ENCODE assay signal across 10 mouse cellular contexts in genomic region chr15:95370720-95371395, GRCm38 (mm10).
DNase-seq lines count a peak whose midpoint lies in the region; ATAC-seq and TF ChIP-seq lines count a peak whose summit lies in the region.
"Had no signal": no experiment of that assay in that cellular context is flagged by ENCODE, and none has a peak within 500 bp of the region (broad histone marks: within the 10 kb centered on the region; RNA-seq: fewer than 3 reads in every experiment).

No protein-coding gene starts in this region.

- H3K4me3 ChIP-seq in myocyte = no peak overlapping the region
- no peak overlapping the region for H3K4me3 ChIP-seq in liver, embryonic 11.5 days (ENCODE audit: low read depth, low read length)
- H3K4me3 ChIP-seq in liver, postnatal 0 days (ENCODE audit: low read depth, low read length) = no peak overlapping the region
- H3K4me3 ChIP-seq: limb, embryonic 10.5 days; stomach, embryonic 15.5 days had no signal

- no peaks in the 10 kb centered on the region for H3K4me1 ChIP-seq in liver, embryonic 11.5 days (replicated peaks; ENCODE audit: control insufficient read depth, insufficient read depth, low read length)
- no peaks in the 10 kb centered on the region for H3K4me1 ChIP-seq in liver, postnatal 0 days (ENCODE audit: insufficient read depth)
- H3K4me1 ChIP-seq: stomach, embryonic 15.5 days had no signal

- H3K9ac ChIP-seq in liver, embryonic 11.5 days (ENCODE audit: low read depth, low read length) = no peak overlapping the region
- no peak overlapping the region for H3K9ac ChIP-seq in liver, postnatal 0 days (replicated peaks)
- H3K9ac ChIP-seq: stomach, embryonic 15.5 days had no signal

- no peaks in the 10 kb centered on the region for H3K9me3 ChIP-seq in liver, embryonic 11.5 days (ENCODE audit: control insufficient read depth, low read length)
- H3K9me3 ChIP-seq in liver, postnatal 0 days (ENCODE audit: low read length) = no peaks in the 10 kb centered on the region
- H3K9me3 ChIP-seq: limb, embryonic 10.5 days; stomach, embryonic 15.5 days had no signal

- WGBS in liver, embryonic 11.5 days = 73% methylated on average over 16 of the region's 16 CpGs
- WGBS in liver, postnatal 0 days (ENCODE audit: insufficient replicate concordance) = 71% methylated on average over 16 of the region's 16 CpGs

- H3K4me2 ChIP-seq in myocyte (ENCODE audit: low read depth) = peak overlapping the region; percentile 61
- H3K4me2 ChIP-seq in liver, embryonic 11.5 days = no peak overlapping the region
- no peak overlapping the region for H3K4me2 ChIP-seq in liver, postnatal 0 days (ENCODE audit: low read depth, low read length)
- H3K4me2 ChIP-seq: stomach, embryonic 15.5 days had no signal

- H3K36me3 ChIP-seq in myocyte (ENCODE audit: control insufficient read depth, insufficient read depth) = no peaks in the 10 kb centered on the region
- H3K36me3 ChIP-seq in liver, embryonic 11.5 days (ENCODE audit: control insufficient read depth, insufficient read depth, low read length) = no peaks in the 10 kb centered on the region
- H3K36me3 ChIP-seq in liver, postnatal 0 days (replicated peaks; ENCODE audit: insufficient read depth, low read length) = no peaks in the 10 kb centered on the region
- H3K36me3 ChIP-seq: limb, embryonic 10.5 days; stomach, embryonic 15.5 days had no signal

- H3K79me2 ChIP-seq in myocyte (ENCODE audit: control insufficient read depth, insufficient read depth) = no peaks in the 10 kb centered on the region

- no peak for TF ChIP-seq CTCF in liver, postnatal 0 days (IDR thresholded peaks at IDR 0.05; ENCODE audit: low read depth)

- DNase-seq in frontal cortex, postnatal 25 days (ENCODE audit: low spot score in 2 of 2) = no peak
- DNase-seq in adrenal gland, adult 18-20 months (ENCODE audit: low spot score in 2 of 2) = peak; percentile 43 to 58
- DNase-seq in cerebellum, postnatal 36 days = peak; percentile 51 to 53
- no peak for DNase-seq in liver, embryonic 11.5 days (ENCODE audit: low spot score)
- no peak for DNase-seq in liver, postnatal 0 days
- DNase-seq in T-cell, adult 2 months (ENCODE audit: low spot score) = no peak

- ATAC-seq in frontal cortex, adult (ENCODE audit: low TSS enrichment) = peak; percentile 88
- ATAC-seq in liver, embryonic 11.5 days (replicated peaks; ENCODE audit: low FRiP score) = no peak
- ATAC-seq in liver, postnatal 0 days = no peak

- TF ChIP-seq EP300 in liver, postnatal 0 days (IDR thresholded peaks at IDR 0.05; ENCODE audit: low read depth) = no peak

- no peak overlapping the region for H3K27ac ChIP-seq in liver, embryonic 11.5 days (ENCODE audit: low read depth, low read length)
- no peak overlapping the region for H3K27ac ChIP-seq in liver, postnatal 0 days (ENCODE audit: low read depth)
- H3K27ac ChIP-seq: limb, embryonic 10.5 days; stomach, embryonic 15.5 days had no signal

- H3K27me3 ChIP-seq in myocyte (ENCODE audit: control insufficient read depth, insufficient read depth, insufficient read length) = no peaks in the 10 kb centered on the region
- no peaks in the 10 kb centered on the region for H3K27me3 ChIP-seq in liver, embryonic 11.5 days (replicated peaks; ENCODE audit: control insufficient read depth, insufficient read depth, low read length)
- no peaks in the 10 kb centered on the region for H3K27me3 ChIP-seq in liver, postnatal 0 days (ENCODE audit: insufficient read depth, low read length)
- H3K27me3 ChIP-seq: stomach, embryonic 15.5 days had no signal

- H3ac ChIP-seq in myocyte (ENCODE audit: control insufficient read depth, insufficient read length) = no peak overlapping the region

- TF ChIP-seq POLR2A in myocyte (IDR thresholded peaks at IDR 0.05; ENCODE audit: insufficient read length, low read depth) = no peak

TF ChIP-seq in myocyte, 11 proteins besides CTCF, POLR2A, EP300 and RAD21:
- TF ChIP-seq TCF12 (IDR thresholded peaks at IDR 0.05; ENCODE audit: insufficient read depth, poor library complexity, severe bottlenecking) (no peak), MYOD1 (IDR thresholded peaks at IDR 0.05; ENCODE audit: control insufficient read depth in 1 of 3, insufficient read length in 2 of 3, low read depth in 2 of 3) (peak in 2 of 3 experiments; percentile 21 to 25), MAX (IDR thresholded peaks at IDR 0.05; ENCODE audit: low read depth) (no peak), SRF (IDR thresholded peaks at IDR 0.05; ENCODE audit: control insufficient read depth, insufficient read length, low read depth) (peak; percentile 60), TCF3 (IDR thresholded peaks at IDR 0.05; ENCODE audit: insufficient read length, low read depth) (no peak), REST (IDR thresholded peaks at IDR 0.05; ENCODE audit: insufficient read depth, insufficient read length) (no peak), E2F4 (IDR thresholded peaks at IDR 0.05; ENCODE audit: insufficient read depth) (no peak), MYOG (IDR thresholded peaks at IDR 0.05; ENCODE audit: control insufficient read depth in 1 of 3, insufficient read depth in 1 of 3, insufficient read length in 2 of 3, low read depth in 2 of 3) (peak in 1 of 3 experiments; percentile 13)

Comparison
In these comparisons a context has a peak if more than half of its experiments do, and no peak if none do; other contexts are left out.
1. DNase-seq: peak in adrenal gland, adult 18-20 months (2 of 2) and cerebellum, postnatal 36 days (2 of 2); none in frontal cortex, postnatal 25 days (0 of 2), liver, embryonic 11.5 days (single experiment), liver, postnatal 0 days (single experiment) and T-cell, adult 2 months (single experiment).